Mouse (Mus musculus) embryonic facial prominence, embryonic 15.5 days (tissue): ENCODE results near the gene Tyrobp. TPM values are rescaled to one million over a fixed set of nuclear protein-coding genes. Genes with fewer than 3 reads are reported as not detected.
A peak's percentile ranks its signal among the peaks of the same experiment; 100 is the strongest.

ENCODE experiments used
- ATAC-seq: fragments of 200-750 bp; cut with Nextera tagmentation; 2 replicates; pipeline ENCODE4 v1.8.0; 2017; ENCODE audit warnings: low read depth, moderate TSS enrichment; ENCODE audit not compliant: insufficient number of reproducible peaks, low FRiP score, low TSS enrichment
- H3K27ac ChIP-seq: fragments of 300-500 bp; sonication (generic); replicated peaks from 2 replicates; pipeline ENCODE4 v1.5.1; 2015; ENCODE audit warnings: mild to moderate bottlenecking, inconsistent platforms
- H3K27me3 ChIP-seq: fragments of 300-500 bp; sonication (generic); 2 replicates; pipeline ENCODE4 v1.6.1; 2015; ENCODE audit warnings: inconsistent platforms
- H3K36me3 ChIP-seq: fragments of 300-500 bp; sonication (generic); 2 replicates; pipeline ENCODE4 v1.6.1; 2015; ENCODE audit warnings: mild to moderate bottlenecking, inconsistent platforms
- H3K4me1 ChIP-seq: fragments of 300-500 bp; sonication (generic); 2 replicates; pipeline ENCODE4 v1.6.1; 2015; ENCODE audit warnings: inconsistent platforms
- H3K4me2 ChIP-seq: fragments of 300-500 bp; sonication (generic); replicated peaks from 2 replicates; pipeline ENCODE4 v1.6.1; 2015; ENCODE audit warnings: mild to moderate bottlenecking, inconsistent platforms
- H3K4me3 ChIP-seq: fragments of 300-500 bp; sonication (generic); replicated peaks from 2 replicates; pipeline ENCODE4 v1.5.1; 2015; ENCODE audit warnings: mild to moderate bottlenecking, inconsistent platforms
- H3K9ac ChIP-seq: fragments of 300-500 bp; sonication (generic); 2 replicates; pipeline ENCODE4 v1.6.1; 2015; ENCODE audit warnings: inconsistent platforms
- H3K9me3 ChIP-seq: fragments of 300-500 bp; sonication (generic); replicated peaks from 2 replicates; pipeline ENCODE4 v1.6.1; 2016; ENCODE audit warnings: inconsistent platforms
- WGBS: fragments of 180-500 bp; shearing (Covaris S2); methylation state at CpG from one replicate; pipeline ENCODE4 v1.1.7; 2015; 5-methylcytosine and 5-hydroxymethylcytosine counted together
- polyA plus RNA-seq: library from polyadenylated mRNA; unstranded; fragments of >200 nt; fragmentation: Nextera tagmentation; extraction: Ambion mirVana; gene quantifications from 2 replicates; pipeline ENCODE4 v1.2.1, GENCODE M21; 2015

Tyrobp gene
- 95.4 and 103 TPM in 2 replicates for polyA plus RNA-seq

GRCm38 (mm10) chr7:30413596-30413995 lies at the start of gene Tyrobp:
Tyrobp (plus strand) TSS chr7:30413760.
- WGBS = 63% methylated on average over 5 of the region's 5 CpGs
- H3K36me3 ChIP-seq = no peaks in the 10 kb centered on the region
- ATAC-seq = no peak
- no peaks in the 10 kb centered on the region for H3K4me1 ChIP-seq
- no peak within 1 kb of the TSS for H3K4me2 ChIP-seq
- H3K9ac ChIP-seq = no peak within 1 kb of the TSS
- H3K9me3 ChIP-seq = no peaks in the 10 kb centered on the region
- H3K27me3 ChIP-seq = no peaks in the 10 kb centered on the region
- no peak within 1 kb of the TSS for H3K27ac ChIP-seq
- no peak within 1 kb of the TSS for H3K4me3 ChIP-seq

- Histone ChIP-seq H3K9me3 (no peaks in the 10 kb centered on the region), H3K36me3 (no peaks in the 10 kb centered on the region), H3K9ac (no peak overlapping the region), H3K27ac (no peak overlapping the region), H3K4me3 (no peak overlapping the region), H3K27me3 (0 out of 2 replicates have a peak, but pooled peaks cover 6% of the 10 kb centered on the region), H3K4me1 (peaks cover 2% of the 10 kb centered on the region), H3K4me2 (no peak overlapping the region)
- WGBS = 72% methylated on average over 2 of the region's 2 CpGs
- no peak for ATAC-seq
Measured at GRCm38 (mm10) chr7:30367466-30367865, 46.1 kb upstream of the Tyrobp start.

GRCm38 (mm10) chr7:30373501-30373962 lies 40.0 kb upstream of the Tyrobp start:
- peak overlapping the region; percentile 41 for H3K9ac ChIP-seq
- H3K4me3 ChIP-seq = peak overlapping the region; percentile 57
- WGBS = under 1% methylated on average over 21 of the region's 21 CpGs
- H3K4me2 ChIP-seq = peak overlapping the region; percentile 69
- ATAC-seq = peak; percentile 98
- no peaks in the 10 kb centered on the region for H3K27me3 ChIP-seq
- H3K27ac ChIP-seq = peak overlapping the region; percentile 74
- 0 out of 2 replicates have a peak, but pooled peaks cover 3% of the 10 kb centered on the region for H3K4me1 ChIP-seq
- H3K9me3 ChIP-seq = no peaks in the 10 kb centered on the region
- no peaks in the 10 kb centered on the region for H3K36me3 ChIP-seq

GRCm38 (mm10) chr7:30380061-30380460 lies 33.5 kb upstream of the Tyrobp start:
- no peak overlapping the region for H3K4me3 ChIP-seq

GRCm38 (mm10) chr7:30384106-30384505 lies 29.5 kb upstream of the Tyrobp start:
- Histone ChIP-seq H3K9ac (no peak overlapping the region), H3K36me3 (no peaks in the 10 kb centered on the region), H3K4me2 (no peak overlapping the region), H3K9me3 (no peaks in the 10 kb centered on the region), H3K4me1 (no peaks in the 10 kb centered on the region), H3K27ac (no peak overlapping the region), H3K4me3 (no peak overlapping the region), H3K27me3 (no peaks in the 10 kb centered on the region)
- ATAC-seq = no peak
- WGBS = 82% methylated on average over 9 of the region's 9 CpGs

More at GRCm38 (mm10) chr7:30380061-30380460, 33.5 kb upstream of the Tyrobp start:
- Histone ChIP-seq H3K27me3 (no peaks in the 10 kb centered on the region), H3K36me3 (no peaks in the 10 kb centered on the region), H3K4me1 (no peaks in the 10 kb centered on the region), H3K9ac (no peak overlapping the region), H3K27ac (no peak overlapping the region), H3K9me3 (no peaks in the 10 kb centered on the region), H3K4me2 (no peak overlapping the region)
- no peak for ATAC-seq
- WGBS = 62% methylated on average over 5 of the region's 5 CpGs

- whole genome bisulfite sequencing = 63% methylated on average over 4 of the region's 4 CpGs
Measured at GRCm38 (mm10) chr7:30392746-30393520, 20.6 kb upstream of the Tyrobp start.

GRCm38 (mm10) chr7:30393631-30394030 lies 19.9 kb upstream of the Tyrobp start:
- H3K9me3 ChIP-seq = no peaks in the 10 kb centered on the region
- WGBS = 71% methylated on average over 4 of the region's 4 CpGs
- no peaks in the 10 kb centered on the region for H3K36me3 ChIP-seq
- no peak overlapping the region for H3K9ac ChIP-seq
- H3K4me1 ChIP-seq = no peaks in the 10 kb centered on the region
- H3K4me3 ChIP-seq = no peak overlapping the region
- no peak overlapping the region for H3K4me2 ChIP-seq
- no peaks in the 10 kb centered on the region for H3K27me3 ChIP-seq
- H3K27ac ChIP-seq = peak overlapping the region; percentile 60
- ATAC-seq = no peak

More at GRCm38 (mm10) chr7:30392746-30393520, 20.6 kb upstream of the Tyrobp start:
- no peak overlapping the region for H3K27ac ChIP-seq
- no peaks in the 10 kb centered on the region for H3K27me3 ChIP-seq
- H3K4me1 ChIP-seq = no peaks in the 10 kb centered on the region
- no peaks in the 10 kb centered on the region for H3K9me3 ChIP-seq
- no peaks in the 10 kb centered on the region for H3K36me3 ChIP-seq
- ATAC-seq = no peak
- no peak overlapping the region for H3K9ac ChIP-seq
- no peak overlapping the region for H3K4me3 ChIP-seq
- no peak overlapping the region for H3K4me2 ChIP-seq

- Histone ChIP-seq H3K9ac (no peak overlapping the region), H3K4me2 (no peak overlapping the region), H3K9me3 (no peaks in the 10 kb centered on the region), H3K36me3 (no peaks in the 10 kb centered on the region), H3K4me1 (no peaks in the 10 kb centered on the region), H3K27ac (peak overlapping the region; percentile 60), H3K27me3 (no peaks in the 10 kb centered on the region), H3K4me3 (no peak overlapping the region)
- 30% methylated on average over 11 of the region's 11 CpGs for WGBS
- peak; percentile 43; the same call in 1 of the 2 replicates for ATAC-seq
Measured at GRCm38 (mm10) chr7:30394379-30394778, 19.2 kb upstream of the Tyrobp start.

GRCm38 (mm10) chr7:30394871-30395270 lies 18.7 kb upstream of the Tyrobp start:
- H3K4me3 ChIP-seq = no peak overlapping the region
- no peak overlapping the region for H3K27ac ChIP-seq
- H3K36me3 ChIP-seq = no peaks in the 10 kb centered on the region
- H3K27me3 ChIP-seq = no peaks in the 10 kb centered on the region
- H3K9me3 ChIP-seq = no peaks in the 10 kb centered on the region
- no peak for ATAC-seq
- H3K4me1 ChIP-seq = no peaks in the 10 kb centered on the region
- no peak overlapping the region for H3K4me2 ChIP-seq
- H3K9ac ChIP-seq = no peak overlapping the region
- WGBS = 47% methylated on average over 2 of the region's 2 CpGs

GRCm38 (mm10) chr7:30399671-30400070 lies 13.9 kb upstream of the Tyrobp start:
- Histone ChIP-seq H3K4me2 (no peak overlapping the region), H3K9me3 (no peaks in the 10 kb centered on the region), H3K9ac (no peak overlapping the region), H3K27me3 (no peaks in the 10 kb centered on the region), H3K4me1 (no peaks in the 10 kb centered on the region), H3K4me3 (no peak overlapping the region), H3K27ac (no peak overlapping the region), H3K36me3 (no peaks in the 10 kb centered on the region)
- no peak for ATAC-seq
- 42% methylated on average over 7 of the region's 7 CpGs for WGBS

GRCm38 (mm10) chr7:30402343-30402742 lies 11.2 kb upstream of the Tyrobp start:
- H3K27ac ChIP-seq = no peak overlapping the region
- ATAC-seq = no peak
- H3K4me2 ChIP-seq = no peak overlapping the region
- H3K9me3 ChIP-seq = no peaks in the 10 kb centered on the region
- 71% methylated on average over 4 of the region's 4 CpGs for WGBS
- H3K4me1 ChIP-seq = no peaks in the 10 kb centered on the region
- H3K36me3 ChIP-seq = no peaks in the 10 kb centered on the region
- H3K27me3 ChIP-seq = no peaks in the 10 kb centered on the region
- no peak overlapping the region for H3K9ac ChIP-seq
- H3K4me3 ChIP-seq = no peak overlapping the region
